Mouse (Mus musculus) liver, postnatal 0 days (tissue): ENCODE results near the gene Chad. TPM values are rescaled to one million over a fixed set of nuclear protein-coding genes. Genes with fewer than 3 reads are reported as not detected.

ENCODE experiments used
- ATAC-seq: fragments of 200-750 bp; cut with Nextera tagmentation; 2 replicates; pipeline ENCODE4 v1.8.0; 2017; ENCODE audit warnings: mild to moderate bottlenecking, moderate library complexity
- DNase-seq: peaks from one replicate; pipeline ENCODE4 v3.0.0-alpha.2; 2016
- H3K27ac ChIP-seq: fragments of 300-500 bp; sonication (generic); 2 replicates; pipeline ENCODE4 v1.5.1; 2014; ENCODE audit warnings: antibody characterized with exemption, moderate library complexity, mild to moderate bottlenecking, low read depth
- H3K27me3 ChIP-seq: fragments of 300-500 bp; sonication (generic); 2 replicates; pipeline ENCODE4 v1.6.1; 2014; ENCODE audit warnings: low read length, control low read depth, mixed read lengths; ENCODE audit not compliant: insufficient read depth
- H3K36me3 ChIP-seq: fragments of 300-500 bp; sonication (generic); replicated peaks from 2 replicates; pipeline ENCODE4 v1.6.1; 2014; ENCODE audit warnings: mild to moderate bottlenecking, control low read depth, low read length, moderate library complexity, mixed read lengths; ENCODE audit not compliant: insufficient read depth
- H3K4me1 ChIP-seq: fragments of 300-500 bp; sonication (generic); 2 replicates; pipeline ENCODE4 v1.6.1; 2014; ENCODE audit warnings: antibody characterized with exemption, mild to moderate bottlenecking, control low read depth; ENCODE audit not compliant: insufficient read depth
- H3K4me2 ChIP-seq: fragments of 300-500 bp; sonication (generic); 2 replicates; pipeline ENCODE4 v1.6.1; 2014; ENCODE audit warnings: low read depth, mild to moderate bottlenecking, low read length, moderate library complexity, mixed read lengths
- H3K4me3 ChIP-seq: fragments of 300-500 bp; sonication (generic); 2 replicates; pipeline ENCODE4 v1.5.1; 2014; ENCODE audit warnings: low read depth, low read length
- H3K9ac ChIP-seq: fragments of 300-500 bp; sonication (generic); replicated peaks from 2 replicates; pipeline ENCODE4 v1.6.1; 2014; ENCODE audit warnings: mild to moderate bottlenecking, moderate library complexity
- H3K9me3 ChIP-seq: fragments of 300-500 bp; sonication (generic); 2 replicates; pipeline ENCODE4 v1.6.1; 2016; ENCODE audit warnings: mild to moderate bottlenecking, control low read depth, low read length, mixed read lengths
- CTCF ChIP-seq: sonication (generic); IDR thresholded peaks from 2 replicates; pipeline ENCODE4 v1.5.1; 2016; ENCODE audit warnings: antibody characterized with exemption, low read depth
- EP300 ChIP-seq: IDR thresholded peaks from 2 replicates; pipeline ENCODE4 v1.6.1; 2016; ENCODE audit warnings: antibody characterized with exemption, low read depth, mild to moderate bottlenecking
- WGBS: fragments of 180-500 bp; shearing (Covaris S2); extraction: QIAGEN DNeasy Blood & Tissue Kit; methylation state at CpG from one replicate; pipeline ENCODE4 v1.1.7; 2014; ENCODE audit not compliant: insufficient replicate concordance; 5-methylcytosine and 5-hydroxymethylcytosine counted together
- polyA plus RNA-seq: library from polyadenylated mRNA; unstranded; fragments of >200 nt; fragmentation: Nextera tagmentation; extraction: Ambion mirVana; gene quantifications from 2 replicates; pipeline ENCODE4 v1.2.1, GENCODE M21; 2015

Chad gene
- polyA plus RNA-seq, 1 experiment from 2014 or later: 0.14 TPM

GRCm38 (mm10) chr11:94538733-94539292 lies 26.0 kb upstream of the Chad start:
- no peaks in the 10 kb centered on the region for H3K4me1 ChIP-seq
- H3K4me3 ChIP-seq: no peak overlapping the region
- no peaks in the 10 kb centered on the region for H3K36me3 ChIP-seq
- DNase-seq (no peak), ATAC-seq (no peak)
- H3K27ac ChIP-seq: no peak overlapping the region
- TF ChIP-seq EP300 (no peak), CTCF (no peak)
- WGBS: 71% methylated on average over 8 of the region's 8 CpGs
- no peaks in the 10 kb centered on the region for H3K9me3 ChIP-seq
- no peak overlapping the region for H3K4me2 ChIP-seq
- no peak overlapping the region for H3K9ac ChIP-seq
- no peaks in the 10 kb centered on the region for H3K27me3 ChIP-seq

DNA sequence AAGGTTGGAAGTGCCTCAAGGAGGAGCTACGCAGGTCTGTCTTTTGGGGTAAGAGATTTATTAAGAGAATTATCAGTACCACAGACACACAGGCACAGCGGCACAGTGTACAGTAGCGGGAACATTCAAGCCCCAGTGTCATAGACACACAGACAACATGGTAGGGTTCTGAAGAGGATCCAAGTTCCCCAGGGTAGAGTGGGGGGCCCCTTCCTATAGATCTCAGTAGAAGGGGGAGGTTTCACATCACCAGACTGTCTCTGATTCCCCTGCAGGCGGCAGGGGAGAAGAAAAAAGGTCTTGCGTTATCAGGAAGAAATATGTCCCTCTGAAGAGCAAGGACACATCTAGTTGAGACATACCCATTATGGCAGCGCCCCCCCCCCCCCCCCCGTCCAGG lies 25.1 kb upstream of the Chad start:
- no peak for DNase-seq
- Histone ChIP-seq H3K9me3 (no peaks in the 10 kb centered on the region), H3K4me1 (no peaks in the 10 kb centered on the region), H3K9ac (no peak overlapping the region), H3K27ac (no peak overlapping the region), H3K27me3 (no peaks in the 10 kb centered on the region), H3K36me3 (no peaks in the 10 kb centered on the region), H3K4me2 (no peak overlapping the region), H3K4me3 (no peak overlapping the region)
- WGBS: 71% methylated on average over 7 of the region's 7 CpGs
- no peak for TF ChIP-seq CTCF
- TF ChIP-seq EP300: no peak
- no peak for ATAC-seq

DNA sequence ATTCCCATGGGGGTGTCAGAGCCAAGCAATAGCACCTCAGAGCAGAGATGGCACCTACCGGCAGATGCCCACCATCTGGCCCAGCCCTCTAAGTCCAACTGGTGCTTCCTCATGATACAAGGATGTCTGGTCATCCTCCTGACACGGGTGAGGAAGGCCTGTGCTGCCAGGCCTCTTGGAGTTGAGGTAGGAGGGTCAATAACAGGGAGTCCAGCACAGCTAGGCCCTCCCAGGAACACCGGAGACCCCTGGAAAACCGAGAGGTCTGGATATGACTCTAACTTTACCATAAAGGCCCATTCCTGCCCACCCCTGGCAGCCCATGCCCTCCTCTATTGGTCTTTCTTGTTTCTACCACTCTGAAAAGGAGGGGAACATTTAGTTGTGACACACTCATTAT lies 22.4 kb upstream of the Chad start:
- Histone ChIP-seq H3K27ac (no peak overlapping the region), H3K4me1 (no peaks in the 10 kb centered on the region), H3K4me2 (no peak overlapping the region), H3K36me3 (no peaks in the 10 kb centered on the region), H3K4me3 (no peak overlapping the region), H3K9ac (no peak overlapping the region), H3K9me3 (no peaks in the 10 kb centered on the region), H3K27me3 (no peaks in the 10 kb centered on the region)
- WGBS: 76% methylated on average over 4 of the region's 4 CpGs
- DNase-seq (no peak), ATAC-seq (no peak)
- TF ChIP-seq CTCF: no peak
- no peak for TF ChIP-seq EP300

DNA sequence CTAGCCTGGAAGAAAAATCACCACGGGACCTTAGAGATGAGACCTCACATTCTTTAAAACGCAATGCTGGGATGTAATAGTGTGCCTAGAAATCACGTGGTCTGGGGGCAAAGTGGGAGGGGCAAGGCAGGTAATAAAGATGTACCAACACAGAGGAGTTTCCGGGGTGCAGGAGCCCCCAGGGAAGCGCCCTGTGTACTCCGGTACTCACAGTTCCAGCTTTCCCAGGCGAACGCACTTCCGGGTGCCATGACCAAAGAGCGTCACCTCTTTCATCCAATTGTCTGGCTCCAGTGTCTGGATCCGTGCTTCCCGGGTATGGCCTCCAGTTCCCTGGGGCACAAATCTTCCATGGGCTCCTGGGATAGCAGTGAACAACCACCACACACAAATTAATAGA lies 21.5 kb upstream of the Chad start:
- H3K36me3 ChIP-seq: no peaks in the 10 kb centered on the region
- ATAC-seq (no peak), DNase-seq (no peak)
- peaks cover 4% of the 10 kb centered on the region for H3K4me1 ChIP-seq
- TF ChIP-seq CTCF (no peak), EP300 (no peak)
- WGBS: 89% methylated on average over 12 of the region's 12 CpGs
- H3K4me3 ChIP-seq: no peak overlapping the region
- H3K9me3 ChIP-seq: no peaks in the 10 kb centered on the region
- H3K9ac ChIP-seq: no peak overlapping the region
- no peak overlapping the region for H3K27ac ChIP-seq
- no peaks in the 10 kb centered on the region for H3K27me3 ChIP-seq
- H3K4me2 ChIP-seq: no peak overlapping the region

- WGBS: 42% methylated on average over 9 of the region's 9 CpGs
- no peak overlapping the region for H3K4me2 ChIP-seq
- H3K27ac ChIP-seq: no peak overlapping the region
- DNase-seq: peak; percentile 89
- H3K36me3 ChIP-seq: no peaks in the 10 kb centered on the region
- TF ChIP-seq EP300 (no peak), CTCF (peak; percentile 86)
- no peaks in the 10 kb centered on the region for H3K9me3 ChIP-seq
- H3K27me3 ChIP-seq: no peaks in the 10 kb centered on the region
- peak; percentile 61 for ATAC-seq
- no peak overlapping the region for H3K9ac ChIP-seq
- H3K4me3 ChIP-seq: no peak overlapping the region
- H3K4me1 ChIP-seq: peaks cover 6% of the 10 kb centered on the region
Measured at GRCm38 (mm10) chr11:94543932-94544331, 20.9 kb upstream of the Chad start.

DNA sequence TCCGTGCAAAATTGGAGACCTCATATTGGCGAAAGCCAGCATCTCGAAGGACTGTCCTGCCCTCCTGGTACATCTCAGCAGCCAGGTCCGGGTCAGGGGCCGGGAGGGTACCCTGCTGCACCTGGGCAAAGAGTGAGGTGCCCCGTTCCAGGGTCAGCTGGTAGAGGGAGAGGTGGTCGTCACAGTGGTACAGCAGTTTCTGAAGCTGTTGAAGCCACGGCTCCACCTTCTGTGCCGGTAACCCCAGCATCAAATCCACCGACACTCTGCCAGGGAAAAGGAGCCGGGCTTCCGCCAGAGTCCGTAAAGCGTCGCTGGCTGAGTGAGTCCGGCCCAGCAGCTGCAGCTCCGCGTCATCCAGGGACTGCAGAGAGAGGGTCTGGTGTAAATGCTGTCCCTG lies 20.4 kb upstream of the Chad start:
- H3K9me3 ChIP-seq: no peaks in the 10 kb centered on the region
- ATAC-seq: no peak
- DNase-seq: no peak
- 79% methylated on average over 18 of the region's 18 CpGs for WGBS
- no peak overlapping the region for H3K9ac ChIP-seq
- H3K4me2 ChIP-seq: no peak overlapping the region
- peaks cover 7% of the 10 kb centered on the region for H3K4me1 ChIP-seq
- H3K27me3 ChIP-seq: no peaks in the 10 kb centered on the region
- H3K4me3 ChIP-seq: no peak overlapping the region
- H3K27ac ChIP-seq: no peak overlapping the region
- no peak for TF ChIP-seq EP300
- TF ChIP-seq CTCF: no peak
- no peaks in the 10 kb centered on the region for H3K36me3 ChIP-seq

- peaks cover 10% of the 10 kb centered on the region for H3K4me1 ChIP-seq
- no peak overlapping the region for H3K9ac ChIP-seq
- H3K27me3 ChIP-seq: no peaks in the 10 kb centered on the region
- H3K4me2 ChIP-seq: no peak overlapping the region
- no peak for ATAC-seq
- H3K4me3 ChIP-seq: no peak overlapping the region
- H3K9me3 ChIP-seq: no peaks in the 10 kb centered on the region
- TF ChIP-seq EP300: no peak
- TF ChIP-seq CTCF: no peak
- H3K27ac ChIP-seq: no peak overlapping the region
- H3K36me3 ChIP-seq: no peaks in the 10 kb centered on the region
- 86% methylated on average over 5 of the region's 5 CpGs for whole genome bisulfite sequencing
- no peak for DNase-seq
Measured at GRCm38 (mm10) chr11:94546381-94546780, 18.5 kb upstream of the Chad start.
